Mouse (Mus musculus): ENCODE results near the gene CT030661.1.
A peak's percentile ranks its signal among the peaks of the same experiment; 100 is the strongest.
"Not testable (repeated sequence)": the region's sequence is repeated elsewhere in the genome, so short reads cannot be mapped to it uniquely, and the experiment has no call there.

CT030661.1 gene

GRCm38 (mm10) chr17:22314730-22315226 lies at the start of gene CT030661.1:
CT030661.1 (minus strand) TSS chr17:22314837.
- DNase-seq, result peak; percentile 95

- no peak for DNase-seq
These were observed 49.3 kb upstream of the CT030661.1 start for GRCm38 (mm10) chr17:22363895-22364294.

GRCm38 (mm10) chr17:22361101-22361781 lies 46.6 kb upstream of the CT030661.1 start, which contains the start of the genes Zfp944 and Zfp758:
Zfp944 (minus strand) TSS chr17:22361400.
Zfp758 (plus strand) TSS chr17:22361453.
- DNase-seq, result peak; percentile 68

- DNase-seq, result no peak
These were observed 45.9 kb upstream of the CT030661.1 start for GRCm38 (mm10) chr17:22360572-22360971.

- no peak for DNase-seq
These were observed 38.2 kb upstream of the CT030661.1 start for GRCm38 (mm10) chr17:22352794-22353193.

GRCm38 (mm10) chr17:22315247-22315646 lies 610 bp upstream of the CT030661.1 start:
- not testable (repeated sequence) for DNase-seq

GRCm38 (mm10) chr17:22314219-22314618 lies 418 bp downstream of the CT030661.1 start:
- DNase-seq, result peak; percentile 10
